Mouse (Mus musculus) megakaryocyte, embryonic 14.5 days (primary cell): ENCODE results near the gene Ppp2ca.

ENCODE experiments used
- FLI1 ChIP-seq: IDR thresholded peaks from 2 replicates; pipeline ENCODE4 v1.6.1; 2012; ENCODE audit warnings: low read length, inconsistent platforms, mixed read lengths
- GATA1 ChIP-seq: IDR thresholded peaks from 3 replicates; pipeline ENCODE4 v1.6.1; 2012; ENCODE audit warnings: mixed read lengths, low read length, inconsistent platforms, borderline replicate concordance

GRCm38 (mm10) chr11:52094568-52094967, 3.9 kb upstream of the Ppp2ca start:
- no peak for TF ChIP-seq GATA1
- no peak for TF ChIP-seq FLI1
